Mouse (Mus musculus) intestine, postnatal 0 days (tissue): ENCODE results near the gene Cept1. TPM values are rescaled to one million over a fixed set of nuclear protein-coding genes. Genes with fewer than 3 reads are reported as not detected.

Experiments used
- ATAC-seq: fragments of 200-750 bp; cut with Nextera tagmentation; 2 replicates; pipeline ENCODE4 v1.8.0; 2017; ENCODE audit warnings: mild to moderate bottlenecking, moderate TSS enrichment, moderate library complexity
- H3K27ac ChIP-seq: fragments of 300-500 bp; sonication (generic); 2 replicates; pipeline ENCODE4 v1.5.1; 2014; ENCODE audit warnings: mild to moderate bottlenecking, low read depth, low read length, moderate library complexity
- H3K27me3 ChIP-seq: fragments of 300-500 bp; sonication (generic); replicated peaks from 2 replicates; pipeline ENCODE4 v1.6.1; 2014; ENCODE audit warnings: low read length, mixed read lengths; ENCODE audit not compliant: control insufficient read depth, insufficient read depth
- H3K36me3 ChIP-seq: fragments of 300-500 bp; sonication (generic); 2 replicates; pipeline ENCODE4 v1.6.1; 2014; ENCODE audit warnings: mild to moderate bottlenecking, moderate library complexity; ENCODE audit not compliant: control insufficient read depth, insufficient read depth
- H3K4me1 ChIP-seq: fragments of 300-500 bp; sonication (generic); replicated peaks from 2 replicates; pipeline ENCODE4 v1.6.1; 2014; ENCODE audit warnings: antibody characterized with exemption, low read length, mixed read lengths; ENCODE audit not compliant: control insufficient read depth, insufficient read depth
- H3K4me2 ChIP-seq: fragments of 300-500 bp; sonication (generic); replicated peaks from 2 replicates; pipeline ENCODE4 v1.6.1; 2014; ENCODE audit warnings: low read depth, mild to moderate bottlenecking, moderate library complexity
- H3K4me3 ChIP-seq: fragments of 300-500 bp; sonication (generic); 2 replicates; pipeline ENCODE4 v1.5.1; 2014; ENCODE audit warnings: low read depth, low read length
- H3K9ac ChIP-seq: fragments of 300-500 bp; sonication (generic); 2 replicates; pipeline ENCODE4 v1.6.1; 2014; ENCODE audit warnings: mild to moderate bottlenecking, low read depth, low read length
- H3K9me3 ChIP-seq: fragments of 300-500 bp; sonication (generic); 2 replicates; pipeline ENCODE4 v1.6.1; 2016; ENCODE audit warnings: mixed run types; ENCODE audit not compliant: control insufficient read depth
- CTCF ChIP-seq: sonication (generic); IDR thresholded peaks from 2 replicates; pipeline ENCODE4 v1.5.1; 2016; ENCODE audit warnings: low read depth, mild to moderate bottlenecking, control low read depth, antibody characterized with exemption, moderate library complexity
- WGBS: fragments of 180-500 bp; shearing (Covaris S2); extraction: QIAGEN DNeasy Blood & Tissue Kit; methylation state at CpG from one replicate; pipeline ENCODE4 v1.1.7; 2014; 5-methylcytosine and 5-hydroxymethylcytosine counted together
- polyA plus RNA-seq: library from polyadenylated mRNA; unstranded; fragments of >200 nt; fragmentation: Nextera tagmentation; extraction: Ambion mirVana; gene quantifications from 2 replicates; pipeline ENCODE4 v1.2.1, GENCODE M21; 2015

The Cept1 gene
- polyA plus RNA-seq, 1 experiment from 2014 or later = 71.3 TPM

GRCm38 (mm10) chr3:106462059-106462470 lies 85.5 kb downstream of the Cept1 start:
- no peak for TF ChIP-seq CTCF
- Histone ChIP-seq H3K4me2 (no peak overlapping the region), H3K36me3 (no peaks in the 10 kb centered on the region), H3K9me3 (no peaks in the 10 kb centered on the region), H3K27me3 (no peaks in the 10 kb centered on the region), H3K27ac (no peak overlapping the region), H3K9ac (no peak overlapping the region), H3K4me3 (no peak overlapping the region), H3K4me1 (no peaks in the 10 kb centered on the region)
- ATAC-seq = no peak
- WGBS = 68% methylated on average over 2 of the region's 2 CpGs

GRCm38 (mm10) chr3:106457298-106457869 lies 90.2 kb downstream of the Cept1 start:
- ATAC-seq = no peak
- H3K27me3 ChIP-seq = no peaks in the 10 kb centered on the region
- no peaks in the 10 kb centered on the region for H3K9me3 ChIP-seq
- H3K9ac ChIP-seq = no peak overlapping the region
- WGBS = 64% methylated on average over 2 of the region's 2 CpGs
- H3K27ac ChIP-seq = no peak overlapping the region
- no peaks in the 10 kb centered on the region for H3K4me1 ChIP-seq
- no peak overlapping the region for H3K4me2 ChIP-seq
- H3K4me3 ChIP-seq = no peak overlapping the region
- no peaks in the 10 kb centered on the region for H3K36me3 ChIP-seq
- no peak for TF ChIP-seq CTCF

GRCm38 (mm10) chr3:106452616-106453015 lies 95.0 kb downstream of the Cept1 start:
- Histone ChIP-seq H3K4me1 (no peaks in the 10 kb centered on the region), H3K9ac (no peak overlapping the region), H3K27ac (no peak overlapping the region), H3K27me3 (no peaks in the 10 kb centered on the region), H3K36me3 (no peaks in the 10 kb centered on the region), H3K4me3 (no peak overlapping the region), H3K9me3 (no peaks in the 10 kb centered on the region), H3K4me2 (no peak overlapping the region)
- no peak for TF ChIP-seq CTCF
- ATAC-seq = no peak
- WGBS = 73% methylated on average over 4 of the region's 4 CpGs

Other genes starting within 250 kb of the Cept1 start
- gene Chil6, start 141.6 kb downstream of the Cept1 start, polyA plus RNA-seq = 1.4 and 1.5 TPM in 2 replicates
- gene Dennd2d, start 65.4 kb downstream of the Cept1 start, polyA plus RNA-seq = 24.0 and 25.4 TPM in 2 replicates
- 122 and 131 TPM in 2 replicates for gene Dram2, start within 50 bp of the Cept1 start, polyA plus RNA-seq
- gene Lrif1, start 137.2 kb upstream of the Cept1 start, polyA plus RNA-seq = 12.1 and 13.8 TPM in 2 replicates
- 7.5 and 8.0 TPM in 2 replicates for gene Cd53, start 242.3 kb upstream of the Cept1 start, polyA plus RNA-seq